Mouse (Mus musculus) urinary bladder, adult 18-20 months (tissue): ENCODE measurements at regions not wholly inside any gene's neighbourhood (a gene's known extent, or its start where the extent isn't known, plus 50 kb on each side); places are given as distances from the start of the nearest gene placed in this dataset.

Experiments
- DNase-seq, 2 experiments: peaks; one replicate each; pipeline ENCODE4 v3.0.0; 2022; ENCODE audit warnings: low spot score in 2 of 2, mixed read lengths in 2 of 2

GRCm38 (mm10) chr13:81852309-81852978 lies 69.6 kb downstream of the Cetn3 start:
- no peak for DNase-seq

GRCm38 (mm10) chr13:81856072-81856471 lies 73.2 kb downstream of the Cetn3 start:
- DNase-seq = no peak

- DNase-seq = no peak
Measured at GRCm38 (mm10) chr13:81860683-81861082, 77.8 kb downstream of the Cetn3 start.

GRCm38 (mm10) chr13:81861886-81862600 lies 79.2 kb downstream of the Cetn3 start:
- no peak for DNase-seq

- DNase-seq = no peak
Measured at GRCm38 (mm10) chr13:81871226-81871625, 88.3 kb downstream of the Cetn3 start.

GRCm38 (mm10) chr13:81885879-81886278 lies 103.0 kb downstream of the Cetn3 start:
- DNase-seq = no peak

- DNase-seq = no peak
Measured at GRCm38 (mm10) chr13:81930266-81930665, 147.4 kb downstream of the Cetn3 start.

- no peak for DNase-seq
Measured at GRCm38 (mm10) chr13:81931199-81931598, 148.3 kb downstream of the Cetn3 start.

- no peak for DNase-seq
Measured at GRCm38 (mm10) chr13:81937061-81937460, 154.2 kb downstream of the Cetn3 start.

GRCm38 (mm10) chr13:81944047-81944446 lies 161.2 kb downstream of the Cetn3 start:
- DNase-seq = peak; percentile 17 to 25

GRCm38 (mm10) chr13:81944469-81944868 lies 161.6 kb downstream of the Cetn3 start:
- no peak for DNase-seq

- DNase-seq = no peak
Measured at GRCm38 (mm10) chr13:81945741-81946140, 162.9 kb downstream of the Cetn3 start.

GRCm38 (mm10) chr13:81965431-81965830 lies 182.6 kb downstream of the Cetn3 start:
- DNase-seq = no peak

- no peak for DNase-seq
Measured at GRCm38 (mm10) chr13:81975878-81976277, 193.0 kb downstream of the Cetn3 start.

GRCm38 (mm10) chr13:81978003-81978402 lies 195.1 kb downstream of the Cetn3 start:
- no peak for DNase-seq

GRCm38 (mm10) chr13:81979289-81979688 lies 196.4 kb downstream of the Cetn3 start:
- DNase-seq = no peak

GRCm38 (mm10) chr13:81980094-81980493 lies 197.2 kb downstream of the Cetn3 start:
- no peak for DNase-seq

GRCm38 (mm10) chr13:81982491-81982890 lies 199.6 kb downstream of the Cetn3 start:
- DNase-seq = no peak

- no peak for DNase-seq
Measured at GRCm38 (mm10) chr13:82000681-82001212, 217.9 kb downstream of the Cetn3 start.

- DNase-seq = no peak
Measured at GRCm38 (mm10) chr13:82005929-82006726, 223.3 kb downstream of the Cetn3 start.

GRCm38 (mm10) chr13:82007222-82007621 lies 224.3 kb downstream of the Cetn3 start:
- DNase-seq = no peak

- DNase-seq = no peak
Measured at GRCm38 (mm10) chr13:82039623-82040022, 256.7 kb downstream of the Cetn3 start.
